ENCODE assay signal across 14 mouse cellular contexts in genomic region chr3:40847936-40848335, GRCm38 (mm10). TPM values are rescaled to one million over a fixed set of nuclear protein-coding genes. Genes with fewer than 3 reads are reported as not detected.
DNase-seq lines count a peak whose midpoint lies in the region; ATAC-seq and TF ChIP-seq lines count a peak whose summit lies in the region.
"Not testable (repeated sequence)": the region's sequence is repeated elsewhere in the genome, so short reads cannot be mapped to it uniquely, and the experiment has no call there.
"Had no signal": no experiment of that assay in that cellular context is flagged by ENCODE, and none has a peak within 500 bp of the region (broad histone marks: within the 10 kb centered on the region; RNA-seq: fewer than 3 reads in every experiment).

No protein-coding gene starts in this region.

- not testable (repeated sequence) for TF ChIP-seq CTCF in G1E (IDR thresholded peaks at IDR 0.05; ENCODE audit: low read depth, low read length); liver, postnatal 0 days (IDR thresholded peaks at IDR 0.05; ENCODE audit: low read depth)

- H3K27ac ChIP-seq in heart, embryonic 14.5 days (replicated peaks in 1 of 2; ENCODE audit: control insufficient read depth in 1 of 2, insufficient read depth in 1 of 2, low read depth in 2 of 2, low read length in 2 of 2); hindbrain, embryonic 14.5 days; kidney, embryonic 15.5 days; midbrain, embryonic 16.5 days (ENCODE audit: low read length); stomach, embryonic 16.5 days (ENCODE audit: low read length): not testable (repeated sequence)
- H3K27ac ChIP-seq in liver, postnatal 0 days (ENCODE audit: low read depth): 0 out of 2 replicates have a peak overlapping the region, but pooled peaks have one; percentile 74

- not testable (repeated sequence) for H3K4me1 ChIP-seq in G1E (ENCODE audit: insufficient read depth, low read depth, low read length); heart, embryonic 14.5 days (ENCODE audit: control insufficient read depth in 2 of 2, insufficient read depth in 2 of 2, low read length in 2 of 2); hindbrain, embryonic 14.5 days (replicated peaks; ENCODE audit: control insufficient read depth, insufficient read depth, low read length); kidney, embryonic 15.5 days; liver, postnatal 0 days (ENCODE audit: insufficient read depth); midbrain, embryonic 16.5 days (ENCODE audit: control insufficient read depth, insufficient read depth, low read length); stomach, embryonic 16.5 days (ENCODE audit: control insufficient read depth, insufficient read depth, low read length)

- ATAC-seq in G1E (ENCODE audit: extremely low read depth, insufficient number of reproducible peaks, low FRiP score, poor library complexity, severe bottlenecking); heart, embryonic 14.5 days (ENCODE audit: insufficient number of reproducible peaks, insufficient read depth, low FRiP score, low read depth); hindbrain, embryonic 14.5 days (ENCODE audit: low FRiP score); kidney, embryonic 15.5 days (replicated peaks; ENCODE audit: low FRiP score); liver, postnatal 0 days; midbrain, embryonic 16.5 days; stomach, embryonic 16.5 days (ENCODE audit: insufficient read depth, low FRiP score): not testable (repeated sequence)

- not testable (repeated sequence) for DNase-seq in G1E (ENCODE audit: low spot score); hindbrain, embryonic 14.5 days (ENCODE audit: low spot score); liver, postnatal 0 days

- not testable (repeated sequence) for H3K36me3 ChIP-seq in G1E (replicated peaks); heart, embryonic 14.5 days (ENCODE audit: control insufficient read depth, insufficient read depth, low read length); hindbrain, embryonic 14.5 days (replicated peaks; ENCODE audit: control insufficient read depth, insufficient read depth); kidney, embryonic 15.5 days; liver, postnatal 0 days (replicated peaks; ENCODE audit: insufficient read depth, low read length); midbrain, embryonic 16.5 days (ENCODE audit: control insufficient read depth, insufficient read depth, low read length); stomach, embryonic 16.5 days (ENCODE audit: control insufficient read depth, insufficient read depth, low read length)

- not testable (repeated sequence) for H3K27me3 ChIP-seq in G1E (ENCODE audit: insufficient read depth, low read length); heart, embryonic 14.5 days (ENCODE audit: control insufficient read depth, insufficient read depth, low read length); hindbrain, embryonic 14.5 days (ENCODE audit: control insufficient read depth, insufficient read depth, low read length); kidney, embryonic 15.5 days; liver, postnatal 0 days (ENCODE audit: insufficient read depth, low read length); midbrain, embryonic 16.5 days (ENCODE audit: control insufficient read depth, insufficient read depth, low read depth, low read length); stomach, embryonic 16.5 days (ENCODE audit: control insufficient read depth, insufficient read depth, low read length)

- H3K4me2 ChIP-seq in heart, embryonic 14.5 days (ENCODE audit: low read length): peak overlapping the region; percentile 73; the same call in 1 of the 2 replicates
- peak overlapping the region; percentile 64 for H3K4me2 ChIP-seq in hindbrain, embryonic 14.5 days (replicated peaks)
- H3K4me2 ChIP-seq in kidney, embryonic 15.5 days: 0 out of 2 replicates have a peak overlapping the region, but pooled peaks have one; percentile 74
- peak overlapping the region; percentile 71; the same call in 1 of the 2 replicates for H3K4me2 ChIP-seq in liver, postnatal 0 days (ENCODE audit: low read depth, low read length)
- H3K4me2 ChIP-seq in midbrain, embryonic 16.5 days (ENCODE audit: low read length): peak overlapping the region; percentile 62
- 0 out of 2 replicates have a peak overlapping the region, but pooled peaks have one; percentile 65 for H3K4me2 ChIP-seq in stomach, embryonic 16.5 days (ENCODE audit: low read depth, low read length)

- not testable (repeated sequence) for H3K9me3 ChIP-seq in G1E (replicated peaks); heart, embryonic 14.5 days (ENCODE audit: control insufficient read depth, low read length); hindbrain, embryonic 14.5 days (ENCODE audit: control insufficient read depth, low read length); kidney, embryonic 15.5 days (replicated peaks); liver, postnatal 0 days (ENCODE audit: low read length); midbrain, embryonic 16.5 days (replicated peaks; ENCODE audit: control insufficient read depth, low read length, poor library complexity, severe bottlenecking); stomach, embryonic 16.5 days (replicated peaks; ENCODE audit: control insufficient read depth, low read length)

- H3K4me3 ChIP-seq in G1E (ENCODE audit: low read depth, low read length): peak overlapping the region; percentile 78; the same call in 1 of the 2 replicates
- not testable (repeated sequence) for H3K4me3 ChIP-seq in heart, embryonic 14.5 days (ENCODE audit: control insufficient read depth in 1 of 2, insufficient read depth in 1 of 2, low read depth in 1 of 2, low read length in 2 of 2); kidney, embryonic 15.5 days (replicated peaks); midbrain, embryonic 16.5 days (ENCODE audit: low read depth, low read length); stomach, embryonic 16.5 days (replicated peaks; ENCODE audit: low read length)
- peak overlapping the region; percentile 53 for H3K4me3 ChIP-seq in hindbrain, embryonic 14.5 days (replicated peaks; ENCODE audit: low read length)
- 0 out of 2 replicates have a peak overlapping the region, but pooled peaks have one; percentile 61 for H3K4me3 ChIP-seq in liver, postnatal 0 days (ENCODE audit: low read depth, low read length)

- not testable (repeated sequence) for TF ChIP-seq EP300 in liver, postnatal 0 days (IDR thresholded peaks at IDR 0.05; ENCODE audit: low read depth)

- WGBS in heart, embryonic 14.5 days: 93% methylated on average over 2 of the region's 2 CpGs
- 93% methylated on average over 2 of the region's 2 CpGs for WGBS in hindbrain, embryonic 14.5 days
- WGBS in kidney, embryonic 15.5 days: 89% methylated on average over 2 of the region's 2 CpGs
- WGBS in liver, postnatal 0 days (ENCODE audit: insufficient replicate concordance): 74% methylated on average over 2 of the region's 2 CpGs
- WGBS in midbrain, embryonic 16.5 days: 92% methylated on average over 2 of the region's 2 CpGs
- WGBS in stomach, embryonic 16.5 days: 86% methylated on average over 2 of the region's 2 CpGs

- not testable (repeated sequence) for H3K9ac ChIP-seq in heart, embryonic 14.5 days (ENCODE audit: low read length); hindbrain, embryonic 14.5 days; kidney, embryonic 15.5 days; liver, postnatal 0 days (replicated peaks); midbrain, embryonic 16.5 days (ENCODE audit: low read depth, low read length); stomach, embryonic 16.5 days (ENCODE audit: low read length)

RNA-seq across cellular contexts. Expression of gene Abhd18, which starts 1.2 kb away (rescaled TPM):
- total RNA-seq in G1E (2014; fragmentation: Nextera tagmentation) (23.7 and 27.6 TPM in 2 replicates), G1E (2017) (24.6 and 29.1 TPM in 2 replicates)
- 1.3 and 1.5 TPM in 2 replicates for polyA plus RNA-seq in G1E (2012)
- 18.9 and 19.8 TPM in 2 replicates for polyA plus RNA-seq in heart, embryonic 14.5 days (2014; fragmentation: Nextera tagmentation; extraction: Ambion mirVana)
- 10.7 and 11.3 TPM in 2 replicates for polyA plus RNA-seq in hindbrain, embryonic 14.5 days (2014; fragmentation: Nextera tagmentation; extraction: Ambion mirVana)
- polyA plus RNA-seq in kidney, embryonic 15.5 days (2015; fragmentation: Nextera tagmentation; extraction: Ambion mirVana): 8.7 and 10.2 TPM in 2 replicates
- 3.8 and 5.1 TPM in 2 replicates for polyA plus RNA-seq in liver, postnatal 0 days (2015; fragmentation: Nextera tagmentation; extraction: Ambion mirVana)
- polyA plus RNA-seq in midbrain, embryonic 16.5 days (2015; fragmentation: Nextera tagmentation; extraction: Ambion mirVana): 15.9 and 17.5 TPM in 2 replicates
- 6.9 and 8.9 TPM in 2 replicates for polyA plus RNA-seq in stomach, embryonic 16.5 days (2015; fragmentation: Nextera tagmentation; extraction: Ambion mirVana)

RNA-seq across cellular contexts. Expression of gene Mfsd8, which starts 1.2 kb away (rescaled TPM):
- total RNA-seq in G1E (2014; fragmentation: Nextera tagmentation): 23.5 and 26.3 TPM in 2 replicates
- 7.0 and 7.3 TPM in 2 replicates for total RNA-seq in G1E (2017)
- 0.83 and 1.3 TPM in 2 replicates for polyA plus RNA-seq in G1E (2012)
- 6.9 and 7.9 TPM in 2 replicates for polyA plus RNA-seq in heart, embryonic 14.5 days (2014; fragmentation: Nextera tagmentation; extraction: Ambion mirVana)
- 12.7 and 13.3 TPM in 2 replicates for polyA plus RNA-seq in hindbrain, embryonic 14.5 days (2014; fragmentation: Nextera tagmentation; extraction: Ambion mirVana)
- polyA plus RNA-seq in kidney, embryonic 15.5 days (2015; fragmentation: Nextera tagmentation; extraction: Ambion mirVana): 6.7 and 7.1 TPM in 2 replicates
- 3.0 and 3.5 TPM in 2 replicates for polyA plus RNA-seq in liver, postnatal 0 days (2015; fragmentation: Nextera tagmentation; extraction: Ambion mirVana)
- 11.0 and 12.0 TPM in 2 replicates for polyA plus RNA-seq in midbrain, embryonic 16.5 days (2015; fragmentation: Nextera tagmentation; extraction: Ambion mirVana)
- polyA plus RNA-seq in stomach, embryonic 16.5 days (2015; fragmentation: Nextera tagmentation; extraction: Ambion mirVana): 6.1 and 6.9 TPM in 2 replicates

RNA-seq across cellular contexts. Expression of gene Plk4, which starts 48.1 kb away (rescaled TPM):
- 115 and 124 TPM in 2 replicates for total RNA-seq in G1E (2014; fragmentation: Nextera tagmentation)
- total RNA-seq in G1E (2017): 84.9 and 95.3 TPM in 2 replicates
- 16.3 and 19.2 TPM in 2 replicates for polyA plus RNA-seq in G1E (2012)
- polyA plus RNA-seq in heart, embryonic 14.5 days (2014; fragmentation: Nextera tagmentation; extraction: Ambion mirVana): 32.0 and 34.6 TPM in 2 replicates
- 12.5 and 14.5 TPM in 2 replicates for polyA plus RNA-seq in hindbrain, embryonic 14.5 days (2014; fragmentation: Nextera tagmentation; extraction: Ambion mirVana)
- 57.8 and 61.8 TPM in 2 replicates for polyA plus RNA-seq in kidney, embryonic 15.5 days (2015; fragmentation: Nextera tagmentation; extraction: Ambion mirVana)
- 12.8 and 15.2 TPM in 2 replicates for polyA plus RNA-seq in liver, postnatal 0 days (2015; fragmentation: Nextera tagmentation; extraction: Ambion mirVana)
- polyA plus RNA-seq in midbrain, embryonic 16.5 days (2015; fragmentation: Nextera tagmentation; extraction: Ambion mirVana): 12.1 and 12.8 TPM in 2 replicates
- 33.1 and 35.9 TPM in 2 replicates for polyA plus RNA-seq in stomach, embryonic 16.5 days (2015; fragmentation: Nextera tagmentation; extraction: Ambion mirVana)

RNA-seq across cellular contexts. Expression of gene 1700034I23Rik, which starts 54.4 kb away (rescaled TPM):
- total RNA-seq in G1E (2014; fragmentation: Nextera tagmentation): not detected in 2 replicates
- total RNA-seq in G1E (2017): 0.22 TPM in 1 of 2 replicates, not detected in the other
- not detected in 2 replicates for polyA plus RNA-seq in G1E (2012)
- polyA plus RNA-seq in heart, embryonic 14.5 days (2014; fragmentation: Nextera tagmentation; extraction: Ambion mirVana): 0.30 and 0.36 TPM in 2 replicates
- 0.53 and 0.72 TPM in 2 replicates for polyA plus RNA-seq in hindbrain, embryonic 14.5 days (2014; fragmentation: Nextera tagmentation; extraction: Ambion mirVana)
- polyA plus RNA-seq in kidney, embryonic 15.5 days (2015; fragmentation: Nextera tagmentation; extraction: Ambion mirVana): 0.10 and 0.35 TPM in 2 replicates
- polyA plus RNA-seq in liver, postnatal 0 days (2015; fragmentation: Nextera tagmentation; extraction: Ambion mirVana): 0.05 and 0.08 TPM in 2 replicates
- polyA plus RNA-seq in midbrain, embryonic 16.5 days (2015; fragmentation: Nextera tagmentation; extraction: Ambion mirVana): 0.62 TPM in 2 replicates
- 0.14 TPM in 1 of 2 replicates, not detected in the other for polyA plus RNA-seq in stomach, embryonic 16.5 days (2015; fragmentation: Nextera tagmentation; extraction: Ambion mirVana)
- total RNA-seq: adrenal gland, postnatal 4 days; gastrocnemius, adult 8-10 months; heart, postnatal 36 days; megakaryocyte-erythroid progenitor cell, adult 5-6 weeks; midbrain, postnatal 0 days had no signal
- polyA plus RNA-seq: limb, embryonic 10.5 days; small intestine, adult 2 months had no signal
